Mouse (Mus musculus): ENCODE results near the gene Scgb1c1.
A peak's percentile ranks its signal among the peaks of the same experiment; 100 is the strongest.

Scgb1c1 gene

GRCm38 (mm10) chr7:140844905-140845665, at the start of gene Scgb1c1:
Gene Scgb1c1, plus strand, starts transcription at chr7:140845547.
- peak; percentile 77 to 83 for DNase-seq (ENCODE audit: low spot score in 2 of 2)

- no peak for DNase-seq (ENCODE audit: low spot score in 2 of 2)
Measured at GRCm38 (mm10) chr7:140797619-140798018, 47.7 kb upstream of the Scgb1c1 start.

GRCm38 (mm10) chr7:140798212-140798611, 47.1 kb upstream of the Scgb1c1 start:
- DNase-seq (ENCODE audit: low spot score in 2 of 2), result no peak

GRCm38 (mm10) chr7:140802629-140803028, 42.7 kb upstream of the Scgb1c1 start:
- DNase-seq (ENCODE audit: low spot score in 2 of 2), result no peak

GRCm38 (mm10) chr7:140805704-140806103, 39.6 kb upstream of the Scgb1c1 start:
- peak in 1 of 2 experiments; percentile 22 for DNase-seq (ENCODE audit: low spot score in 2 of 2)

- DNase-seq (ENCODE audit: low spot score in 2 of 2), result no peak
Measured at GRCm38 (mm10) chr7:140810496-140810895, 34.9 kb upstream of the Scgb1c1 start.

GRCm38 (mm10) chr7:140811714-140812113, 33.6 kb upstream of the Scgb1c1 start:
- no peak for DNase-seq (ENCODE audit: low spot score in 2 of 2)

- DNase-seq (ENCODE audit: low spot score in 2 of 2), result no peak
Measured at GRCm38 (mm10) chr7:140812850-140813249, 32.5 kb upstream of the Scgb1c1 start.

GRCm38 (mm10) chr7:140820173-140820572, 25.2 kb upstream of the Scgb1c1 start:
- DNase-seq (ENCODE audit: low spot score in 2 of 2), result no peak

- no peak for DNase-seq (ENCODE audit: low spot score in 2 of 2)
Measured at GRCm38 (mm10) chr7:140821305-140821652, 24.1 kb upstream of the Scgb1c1 start.

GRCm38 (mm10) chr7:140821653-140822329, 23.6 kb upstream of the Scgb1c1 start, which contains the start of gene Zfp941:
Gene Zfp941, minus strand, starts transcription at chr7:140822178.
- no peak for DNase-seq (ENCODE audit: low spot score in 2 of 2)

- DNase-seq (ENCODE audit: low spot score in 2 of 2), result no peak
Measured at GRCm38 (mm10) chr7:140822731-140823130, 22.6 kb upstream of the Scgb1c1 start.

GRCm38 (mm10) chr7:140828171-140828881, 17.0 kb upstream of the Scgb1c1 start:
- DNase-seq (ENCODE audit: low spot score in 2 of 2), result no peak

- DNase-seq (ENCODE audit: low spot score in 2 of 2), result no peak
Measured at GRCm38 (mm10) chr7:140831447-140831846, 13.9 kb upstream of the Scgb1c1 start.

- DNase-seq (ENCODE audit: low spot score in 2 of 2), result no peak
Measured at GRCm38 (mm10) chr7:140833341-140833740, 12.0 kb upstream of the Scgb1c1 start.

GRCm38 (mm10) chr7:140834968-140835757, 10.2 kb upstream of the Scgb1c1 start, which contains the start of gene Urah:
Gene Urah, plus strand, starts transcription at chr7:140835018.
- no peak for DNase-seq (ENCODE audit: low spot score in 2 of 2)

GRCm38 (mm10) chr7:140835758-140836087, 9.6 kb upstream of the Scgb1c1 start:
- DNase-seq (ENCODE audit: low spot score in 2 of 2), result no peak

GRCm38 (mm10) chr7:140836243-140837115, 8.9 kb upstream of the Scgb1c1 start:
- no peak for DNase-seq (ENCODE audit: low spot score in 2 of 2)

- DNase-seq (ENCODE audit: low spot score in 2 of 2), result no peak
Measured at GRCm38 (mm10) chr7:140839556-140839955, 5.8 kb upstream of the Scgb1c1 start.

All from spleen, postnatal 36 days (tissue).